Mouse (Mus musculus): ENCODE measurements around the gene Llgl1. TPM values are rescaled to one million over a fixed set of nuclear protein-coding genes. Genes with fewer than 3 reads are reported as not detected.

Gene Llgl1
- polyA plus RNA-seq (2016; fragmentation: Nextera tagmentation; extraction: Ambion mirVana) = 20.2 and 22.1 TPM in 2 replicates

DNA sequence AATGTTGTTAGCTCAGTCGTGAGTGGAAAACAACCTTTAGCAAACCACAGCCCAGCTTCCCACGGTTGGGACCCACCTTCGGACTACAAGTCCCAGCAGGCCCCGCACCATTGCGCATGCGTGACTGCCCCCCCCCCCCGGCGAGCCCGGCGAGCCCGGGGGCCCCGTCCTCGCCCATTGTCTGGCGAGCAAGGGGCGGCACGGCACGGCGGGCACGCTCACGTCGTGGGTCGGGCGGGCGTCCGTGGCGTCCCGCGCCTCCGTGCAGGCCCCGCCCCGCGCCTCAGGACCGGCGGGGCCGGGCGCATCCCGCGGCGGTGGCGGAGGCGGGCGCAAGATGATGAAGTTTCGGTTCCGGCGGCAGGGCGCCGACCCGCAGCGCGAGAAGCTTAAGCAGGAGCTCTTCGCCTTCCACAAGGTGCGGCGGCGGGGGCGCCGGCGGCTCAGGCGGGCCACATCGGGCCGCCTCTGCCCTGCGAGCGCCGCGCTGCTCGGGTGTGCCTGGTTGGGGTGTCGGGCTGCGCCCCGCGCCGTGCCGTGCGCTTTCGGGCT, at the start of gene Llgl1:
Gene Llgl1 (plus strand): TSS at position 200 of the 552 bp plus-strand sequence.
- peak within 1 kb of the TSS; percentile 87 for H3K9ac ChIP-seq
- under 1% methylated on average over 70 of the region's 73 CpGs for WGBS (ENCODE audit: insufficient replicate concordance)

DNA sequence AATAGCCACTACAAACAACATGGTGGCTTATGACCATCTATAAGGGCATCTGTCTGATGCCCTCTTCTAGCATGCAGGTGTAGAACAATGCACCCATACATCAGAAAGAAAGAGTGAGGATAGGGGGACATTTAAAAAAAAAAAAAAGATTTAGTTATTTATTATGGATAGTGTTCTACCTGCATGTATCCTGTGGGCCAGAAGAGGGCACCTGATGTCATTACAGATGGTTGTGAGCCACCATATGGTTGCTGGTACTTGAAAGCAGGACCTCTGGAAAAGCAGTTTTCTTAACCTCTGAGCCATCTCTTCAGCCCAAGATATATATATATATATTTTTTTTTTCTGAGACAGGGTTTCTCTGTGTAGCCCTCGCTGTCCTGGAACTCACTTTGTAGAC, 3.4 kb upstream of the Llgl1 start:
- no peaks in the 10 kb centered on the region for H3K9me3 ChIP-seq (replicated peaks)
- peaks cover 25% of the 10 kb centered on the region for H3K4me1 ChIP-seq
- H3K4me3 ChIP-seq = no peak overlapping the region
- no peak overlapping the region for H3K4me2 ChIP-seq
- no peaks in the 10 kb centered on the region for H3K36me3 ChIP-seq
- H3K9ac ChIP-seq = no peak overlapping the region
- H3K27me3 ChIP-seq (replicated peaks) = peaks cover 11% of the 10 kb centered on the region; the same call in 1 of the 2 replicates
- no peak overlapping the region for H3K27ac ChIP-seq
- ATAC-seq = no peak
- WGBS (ENCODE audit: insufficient replicate concordance) = 47% methylated on average over 1 of the region's 1 CpGs

More for the DNA sequence above, at the start of gene Llgl1:
- H3K4me1 ChIP-seq = peaks cover 38% of the 10 kb centered on the region
- 0 out of 2 replicates have a peak, but pooled peaks cover 3% of the 10 kb centered on the region for H3K36me3 ChIP-seq
- H3K27ac ChIP-seq = peak within 1 kb of the TSS; percentile 88
- peak; percentile 92 for ATAC-seq
- H3K4me3 ChIP-seq = peak within 1 kb of the TSS; percentile 84
- no peaks in the 10 kb centered on the region for H3K9me3 ChIP-seq (replicated peaks)
- 0 out of 2 replicates have a peak, but pooled peaks cover 3% of the 10 kb centered on the region for H3K27me3 ChIP-seq (replicated peaks)
- H3K4me2 ChIP-seq = peak within 1 kb of the TSS; percentile 94

DNA sequence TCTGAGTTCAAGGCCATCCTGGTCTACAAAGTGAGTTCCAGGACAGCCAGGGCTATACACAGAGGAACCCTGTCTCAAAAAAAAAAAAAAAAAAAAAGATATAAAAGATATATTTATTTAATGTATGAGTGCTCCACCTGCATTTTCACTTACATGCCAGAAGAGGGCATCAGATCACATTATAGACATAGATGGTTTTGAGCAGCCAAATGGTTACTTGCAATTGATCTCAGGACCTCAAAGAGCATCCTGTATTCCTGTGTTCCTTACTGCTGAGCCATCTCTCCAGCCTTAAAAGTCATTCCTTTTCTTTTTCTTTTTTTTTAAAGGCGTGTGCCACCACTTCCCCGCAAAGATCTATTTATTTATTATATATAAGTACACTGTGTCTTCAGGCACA, 2.0 kb upstream of the Llgl1 start:
- Histone ChIP-seq H3K9ac (no peak overlapping the region), H3K9me3 (replicated peaks) (no peaks in the 10 kb centered on the region), H3K36me3 (no peaks in the 10 kb centered on the region), H3K4me1 (peaks cover 31% of the 10 kb centered on the region), H3K27ac (no peak overlapping the region), H3K4me3 (no peak overlapping the region), H3K27me3 (replicated peaks) (peaks cover 11% of the 10 kb centered on the region; the same call in 1 of the 2 replicates), H3K4me2 (no peak overlapping the region)
- 37% methylated on average over 2 of the region's 2 CpGs for WGBS (ENCODE audit: insufficient replicate concordance)
- no peak for ATAC-seq

DNA sequence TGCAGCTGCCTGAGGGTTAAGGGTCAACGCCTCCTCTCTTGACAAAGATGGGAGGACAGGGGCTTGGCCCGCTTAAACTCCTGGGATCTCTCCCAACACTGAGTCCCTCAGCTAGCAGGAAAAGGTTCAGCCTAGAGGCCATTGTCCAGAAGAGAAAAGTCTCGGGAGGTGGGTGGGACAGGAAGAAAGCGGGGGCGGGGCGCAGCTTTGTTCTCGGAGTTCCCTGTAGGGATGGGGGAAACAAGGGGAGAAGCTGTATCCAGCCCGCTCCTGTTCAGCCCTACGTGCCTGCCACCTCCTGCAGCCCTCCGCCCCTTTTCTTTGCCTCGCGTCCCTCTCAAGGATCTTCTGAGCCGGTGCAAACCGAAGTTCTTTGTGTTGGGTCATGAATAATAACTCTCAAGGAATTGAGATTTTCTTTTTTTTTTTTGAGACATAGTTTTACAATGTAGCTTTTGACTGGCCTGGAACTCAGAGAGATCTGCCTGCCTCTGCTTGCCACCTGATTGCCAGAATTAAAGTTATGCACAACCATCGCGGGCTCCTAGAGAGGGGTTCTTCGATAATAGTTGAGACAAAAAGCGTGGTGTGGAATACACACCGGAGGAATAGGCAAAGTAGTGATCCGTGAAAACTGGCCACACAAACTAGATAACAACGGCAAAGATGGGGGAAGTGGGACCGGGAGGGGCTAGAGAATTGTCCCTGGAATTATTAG, 558 bp upstream of the Llgl1 start:
- H3K4me2 ChIP-seq = peak overlapping the region; percentile 94
- H3K27me3 ChIP-seq (replicated peaks) = peaks cover 6% of the 10 kb centered on the region; the same call in 1 of the 2 replicates
- H3K36me3 ChIP-seq = no peaks in the 10 kb centered on the region
- no peaks in the 10 kb centered on the region for H3K9me3 ChIP-seq (replicated peaks)
- H3K9ac ChIP-seq = peak overlapping the region; percentile 87
- 3% methylated on average over 22 of the region's 22 CpGs for WGBS (ENCODE audit: insufficient replicate concordance)
- H3K27ac ChIP-seq = peak overlapping the region; percentile 88
- peak; percentile 27 for ATAC-seq
- peaks cover 38% of the 10 kb centered on the region for H3K4me1 ChIP-seq
- H3K4me3 ChIP-seq = peak overlapping the region; percentile 84

DNA sequence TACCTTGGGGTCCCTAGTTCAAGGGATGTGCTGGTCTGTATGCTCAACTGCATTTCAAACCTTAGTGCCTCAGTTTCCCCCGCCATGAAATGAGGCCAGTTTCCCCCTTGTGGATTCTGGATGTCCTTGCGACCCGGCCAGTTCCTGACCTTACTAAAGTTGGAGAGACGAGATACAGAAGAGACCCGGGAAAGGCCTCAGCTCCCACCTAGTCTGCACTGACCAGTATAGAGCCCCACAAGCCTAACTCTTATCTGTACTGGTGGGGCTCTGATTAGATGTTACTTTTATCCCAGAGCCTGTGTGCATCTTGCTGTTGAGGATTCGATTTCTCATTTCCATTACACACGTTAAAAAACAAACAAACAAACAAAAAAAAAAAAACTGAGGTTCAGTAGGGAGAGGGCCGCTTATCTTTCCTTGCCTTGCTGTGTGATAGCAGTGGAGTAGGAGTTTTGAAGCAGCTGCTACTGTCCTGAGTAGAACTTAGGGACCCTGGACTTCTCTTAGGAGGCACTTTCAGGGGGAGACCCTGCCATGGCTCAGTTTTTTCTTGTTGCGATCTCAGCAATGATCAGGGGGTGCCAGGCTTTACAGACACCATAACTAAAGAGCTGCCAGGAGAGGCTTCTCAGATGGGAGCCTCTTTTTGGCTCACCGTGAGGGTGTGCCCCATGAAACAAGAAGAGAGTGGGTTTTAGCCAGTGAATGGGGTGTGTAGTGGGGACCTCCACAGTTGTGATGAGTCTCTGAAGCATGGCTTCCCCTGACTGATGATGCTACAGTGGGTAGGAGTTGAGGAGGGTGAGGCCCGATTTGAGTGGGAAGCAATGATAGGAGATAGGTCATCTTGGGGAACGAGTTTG, 1.0 kb downstream of the Llgl1 start:
- no peak for ATAC-seq
- Histone ChIP-seq H3K9me3 (replicated peaks) (no peaks in the 10 kb centered on the region), H3K27me3 (replicated peaks) (no peaks in the 10 kb centered on the region), H3K4me3 (peak overlapping the region; percentile 84), H3K27ac (peak overlapping the region; percentile 88), H3K9ac (peak overlapping the region; percentile 87), H3K4me2 (peak overlapping the region; percentile 94), H3K36me3 (peaks cover 7% of the 10 kb centered on the region), H3K4me1 (peaks cover 38% of the 10 kb centered on the region)
- 25% methylated on average over 12 of the region's 12 CpGs for WGBS (ENCODE audit: insufficient replicate concordance)

DNA sequence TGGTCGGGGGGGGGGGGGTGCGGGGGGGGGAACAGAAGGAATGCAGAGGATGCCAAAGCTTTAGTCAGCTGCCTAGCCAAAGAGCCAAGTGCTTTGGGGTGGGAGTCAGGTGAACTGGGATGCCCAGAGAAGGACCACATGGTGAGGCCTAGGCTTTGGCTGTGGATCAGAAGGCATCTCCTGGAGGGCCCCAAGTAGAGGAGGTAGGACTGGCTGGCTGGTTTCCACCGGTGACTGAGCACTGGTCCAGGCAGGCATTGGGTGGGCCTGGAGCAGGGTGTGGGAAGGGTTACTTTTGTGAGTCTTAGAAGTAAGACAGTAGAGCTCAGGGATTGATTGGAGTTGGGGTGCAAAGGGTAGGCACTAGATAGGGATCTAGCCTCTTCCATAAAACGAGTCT, 2.1 kb downstream of the Llgl1 start:
- Histone ChIP-seq H3K27ac (no peak overlapping the region), H3K4me1 (peaks cover 38% of the 10 kb centered on the region), H3K9me3 (replicated peaks) (no peaks in the 10 kb centered on the region), H3K9ac (no peak overlapping the region), H3K36me3 (peaks cover 17% of the 10 kb centered on the region), H3K4me2 (no peak overlapping the region), H3K27me3 (replicated peaks) (no peaks in the 10 kb centered on the region), H3K4me3 (no peak overlapping the region)
- 68% methylated on average over 3 of the region's 4 CpGs for WGBS (ENCODE audit: insufficient replicate concordance)
- no peak for ATAC-seq

DNA sequence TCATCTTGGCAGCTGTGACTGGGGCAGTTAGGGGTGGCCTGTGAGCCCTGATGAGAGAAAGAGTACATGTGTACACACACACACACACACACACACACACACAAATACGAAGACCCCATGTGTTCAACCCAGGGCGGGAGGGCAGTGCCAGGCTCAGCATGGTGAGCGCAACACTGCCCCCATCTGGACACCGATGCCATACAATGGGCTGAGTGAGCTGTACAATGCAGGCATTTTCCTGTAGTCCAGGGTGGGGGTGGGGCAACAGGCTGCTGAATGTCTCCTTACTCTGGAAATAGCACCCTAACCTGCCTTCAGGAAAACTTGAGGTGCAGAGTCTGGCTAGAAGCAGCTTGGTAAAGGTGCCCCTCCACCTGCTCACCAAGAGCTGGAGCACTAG, 3.6 kb downstream of the Llgl1 start:
- no peak overlapping the region for H3K27ac ChIP-seq
- peaks cover 33% of the 10 kb centered on the region for H3K36me3 ChIP-seq
- H3K9me3 ChIP-seq (replicated peaks) = no peaks in the 10 kb centered on the region
- no peak overlapping the region for H3K4me2 ChIP-seq
- H3K27me3 ChIP-seq (replicated peaks) = no peaks in the 10 kb centered on the region
- H3K4me1 ChIP-seq = peaks cover 37% of the 10 kb centered on the region
- no peak overlapping the region for H3K9ac ChIP-seq
- no peak overlapping the region for H3K4me3 ChIP-seq
- ATAC-seq = no peak
- WGBS (ENCODE audit: insufficient replicate concordance) = 30% methylated on average over 4 of the region's 4 CpGs

DNA sequence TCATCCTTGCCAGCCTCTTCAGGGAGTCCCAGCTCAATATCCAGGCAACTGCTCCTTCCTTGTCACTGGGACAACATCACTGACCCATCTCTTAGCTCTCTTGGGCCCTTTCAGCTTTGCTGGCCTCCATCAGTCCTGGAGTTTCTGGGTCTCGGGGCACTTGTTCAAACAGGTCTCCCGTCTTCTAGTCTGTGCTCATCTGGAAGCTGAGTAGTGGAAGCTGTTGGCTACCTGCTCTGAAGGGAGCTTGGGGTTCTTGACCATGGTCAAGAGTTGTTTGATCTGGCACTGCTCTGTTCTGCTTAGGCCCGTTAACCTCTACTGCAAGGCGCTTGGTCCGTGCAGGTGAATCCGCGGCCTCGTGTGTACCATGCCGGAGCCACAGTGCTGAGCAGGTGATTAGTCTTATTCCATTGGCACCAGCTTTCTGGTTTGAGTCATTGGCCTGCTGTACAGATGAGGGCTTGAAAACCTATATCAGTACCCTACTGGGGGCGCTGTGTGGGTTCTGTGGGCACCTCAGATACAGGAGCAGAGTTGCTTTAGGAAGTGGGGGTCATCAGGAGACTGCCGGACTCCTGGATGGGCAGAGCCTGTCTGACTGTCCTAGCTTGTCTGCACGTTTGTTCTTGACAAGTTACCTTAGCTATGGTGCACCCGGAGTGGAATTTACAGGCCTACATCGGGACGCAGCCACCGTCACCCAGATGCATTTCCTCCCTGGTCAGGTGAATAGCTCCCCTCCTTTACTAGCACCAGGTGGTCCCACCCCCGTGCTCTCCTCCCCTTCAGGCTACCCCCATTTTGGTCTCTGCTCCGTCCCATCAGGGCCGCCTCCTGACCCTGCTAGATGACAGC, 4.7 kb downstream of the Llgl1 start:
- H3K27me3 ChIP-seq (replicated peaks) = no peaks in the 10 kb centered on the region
- H3K36me3 ChIP-seq = peaks cover 44% of the 10 kb centered on the region
- no peak overlapping the region for H3K4me3 ChIP-seq
- H3K9me3 ChIP-seq (replicated peaks) = no peaks in the 10 kb centered on the region
- no peak overlapping the region for H3K9ac ChIP-seq
- H3K27ac ChIP-seq = no peak overlapping the region
- no peak overlapping the region for H3K4me2 ChIP-seq
- peaks cover 25% of the 10 kb centered on the region for H3K4me1 ChIP-seq
- 83% methylated on average over 19 of the region's 19 CpGs for WGBS (ENCODE audit: insufficient replicate concordance)
- ATAC-seq = no peak

DNA sequence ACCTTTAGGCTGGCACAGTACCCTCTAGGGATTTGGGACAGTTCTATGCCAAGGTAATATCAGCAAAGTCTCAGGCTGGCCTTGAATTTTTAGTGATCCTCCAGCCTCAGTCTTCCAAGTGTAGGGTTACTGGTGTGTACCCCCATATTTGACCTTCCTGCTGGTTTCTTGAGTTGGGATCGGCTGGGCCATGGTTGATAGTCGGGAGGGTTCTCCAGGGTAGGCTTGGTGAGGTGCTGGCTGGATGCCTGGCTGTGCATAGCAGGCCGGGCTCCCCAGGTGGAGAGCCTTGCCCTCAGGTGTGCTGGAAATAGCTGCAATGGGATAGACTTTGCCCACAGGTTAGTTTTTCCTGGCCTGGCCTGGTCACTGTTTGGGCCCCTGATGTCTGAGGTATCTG, 5.7 kb downstream of the Llgl1 start:
- no peak overlapping the region for H3K4me3 ChIP-seq
- H3K27me3 ChIP-seq (replicated peaks) = no peaks in the 10 kb centered on the region
- no peak for ATAC-seq
- peaks cover 22% of the 10 kb centered on the region for H3K4me1 ChIP-seq
- H3K9me3 ChIP-seq (replicated peaks) = no peaks in the 10 kb centered on the region
- H3K27ac ChIP-seq = no peak overlapping the region
- no peak overlapping the region for H3K9ac ChIP-seq
- H3K36me3 ChIP-seq = peaks cover 54% of the 10 kb centered on the region
- no peak overlapping the region for H3K4me2 ChIP-seq
- 86% methylated on average over 3 of the region's 3 CpGs for WGBS (ENCODE audit: insufficient replicate concordance)

DNA sequence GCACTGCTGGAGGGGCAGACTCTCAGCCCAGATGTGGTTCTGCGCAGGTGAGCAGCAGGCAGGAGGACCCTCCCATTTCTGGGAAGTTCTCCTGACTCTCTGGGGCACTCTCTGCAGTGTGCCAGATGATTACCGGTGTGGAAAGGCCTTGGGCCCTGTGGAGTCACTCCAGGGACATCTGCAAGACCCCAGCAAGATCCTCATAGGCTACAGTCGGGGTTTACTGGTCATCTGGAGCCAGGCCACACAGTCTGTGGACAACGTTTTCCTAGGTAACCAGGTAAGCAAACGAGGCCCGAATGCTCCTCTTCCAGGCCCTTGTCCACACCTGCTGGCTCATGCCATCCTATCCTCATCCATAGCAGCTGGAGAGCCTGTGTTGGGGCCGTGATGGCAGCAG, 6.6 kb downstream of the Llgl1 start:
- H3K4me1 ChIP-seq = peaks cover 14% of the 10 kb centered on the region
- no peak overlapping the region for H3K4me3 ChIP-seq
- no peaks in the 10 kb centered on the region for H3K27me3 ChIP-seq (replicated peaks)
- no peak overlapping the region for H3K4me2 ChIP-seq
- no peak overlapping the region for H3K27ac ChIP-seq
- H3K36me3 ChIP-seq = peaks cover 62% of the 10 kb centered on the region
- no peak overlapping the region for H3K9ac ChIP-seq
- no peak for ATAC-seq
- 80% methylated on average over 7 of the region's 7 CpGs for WGBS (ENCODE audit: insufficient replicate concordance)
- no peaks in the 10 kb centered on the region for H3K9me3 ChIP-seq (replicated peaks)

DNA sequence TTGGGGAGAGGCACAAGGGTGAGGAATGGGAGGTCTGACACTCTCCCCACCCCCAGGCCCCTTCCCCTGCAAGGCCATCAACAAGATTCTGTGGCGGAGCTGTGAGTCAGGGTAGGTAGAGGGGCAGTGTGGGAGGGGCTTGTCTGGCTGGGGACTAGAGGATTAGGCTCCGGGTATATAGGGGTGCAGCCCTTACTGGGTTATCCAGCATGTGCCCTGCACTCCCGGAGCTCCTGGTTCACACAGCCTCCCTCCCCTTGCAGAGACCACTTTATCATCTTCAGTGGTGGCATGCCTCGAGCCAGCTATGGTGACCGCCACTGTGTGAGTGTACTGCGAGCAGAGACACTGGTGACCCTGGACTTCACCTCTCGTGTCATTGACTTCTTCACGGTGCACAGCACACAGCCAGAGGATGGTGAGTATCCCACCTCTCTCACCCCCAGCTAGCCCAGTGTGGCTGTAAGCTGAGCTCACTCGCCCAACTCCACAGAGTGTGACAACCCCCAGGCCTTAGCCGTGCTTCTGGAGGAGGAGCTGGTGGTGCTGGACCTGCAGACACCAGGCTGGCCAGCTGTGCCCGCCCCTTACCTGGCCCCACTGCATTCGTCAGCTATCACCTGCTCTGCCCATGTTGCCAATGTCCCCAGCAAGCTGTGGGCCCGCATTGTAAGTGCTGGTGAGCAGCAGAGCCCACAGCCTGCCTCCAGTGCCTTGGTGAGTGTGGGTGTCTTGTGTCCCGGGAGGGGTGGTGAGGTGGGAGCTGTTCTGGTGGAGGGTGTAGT, 7.4 kb downstream of the Llgl1 start:
- no peak overlapping the region for H3K4me3 ChIP-seq
- no peak overlapping the region for H3K4me2 ChIP-seq
- no peaks in the 10 kb centered on the region for H3K27me3 ChIP-seq (replicated peaks)
- no peaks in the 10 kb centered on the region for H3K9me3 ChIP-seq (replicated peaks)
- no peak for ATAC-seq
- no peak overlapping the region for H3K27ac ChIP-seq
- H3K4me1 ChIP-seq = peaks cover 7% of the 10 kb centered on the region
- 85% methylated on average over 14 of the region's 14 CpGs for WGBS (ENCODE audit: insufficient replicate concordance)
- H3K36me3 ChIP-seq = peaks cover 70% of the 10 kb centered on the region
- no peak overlapping the region for H3K9ac ChIP-seq
